Comparison of ENCODE assay signal across 13 mouse cellular contexts in the genomic region with DNA sequence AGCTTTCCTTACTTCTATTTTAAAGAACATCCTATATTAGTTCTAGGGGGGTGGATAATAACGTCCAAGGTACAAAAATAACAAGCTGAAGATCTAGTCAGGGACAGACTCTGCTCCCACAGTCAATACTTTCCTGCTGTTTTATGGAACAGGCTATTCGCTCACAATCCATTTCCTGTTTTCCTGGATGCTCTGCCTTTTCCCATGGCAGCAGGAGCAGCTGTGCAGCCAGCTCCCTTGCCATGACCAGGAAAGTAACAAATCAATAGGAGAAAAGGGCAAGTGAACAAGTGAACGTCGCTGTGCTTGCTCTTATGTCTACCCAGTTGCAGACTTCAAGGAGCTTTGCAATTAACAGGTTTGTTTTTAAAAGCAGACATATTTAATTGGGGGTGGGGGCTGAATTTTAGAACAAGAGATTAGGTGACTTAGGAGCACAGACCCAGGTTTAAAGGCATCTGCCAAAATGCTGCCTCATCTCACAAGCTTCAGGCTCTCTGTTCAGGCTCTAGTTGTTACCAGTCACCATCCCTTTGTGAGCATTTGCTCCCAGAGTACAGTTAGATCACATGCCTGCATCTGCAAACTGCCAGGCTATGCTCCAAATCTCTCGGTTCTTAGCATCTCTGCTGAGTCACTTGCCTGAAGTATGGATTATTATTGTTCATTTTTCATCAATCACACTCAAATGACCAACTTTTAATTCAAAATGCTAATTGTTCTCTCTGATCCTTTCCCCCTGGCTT.
DNase-seq lines count a peak whose midpoint lies in the region; ATAC-seq and TF ChIP-seq lines count a peak whose summit lies in the region.
"Had no signal": no experiment of that assay in that cellular context is flagged by ENCODE, and none has a peak within 500 bp of the region (broad histone marks: within the 10 kb centered on the region; RNA-seq: fewer than 3 reads in every experiment).

No protein-coding gene starts in this region.

- TF ChIP-seq POLR2A in kidney, adult 2 months (IDR thresholded peaks at IDR 0.05; ENCODE audit: low read depth, low read length) = no peak

- H3K27me3 ChIP-seq in forebrain, embryonic 14.5 days (replicated peaks; ENCODE audit: control insufficient read depth, insufficient read depth, low read length) = no peaks in the 10 kb centered on the region
- no peaks in the 10 kb centered on the region for H3K27me3 ChIP-seq in forebrain, embryonic 12.5 days
- H3K27me3 ChIP-seq in kidney, adult 2 months (replicated peaks; ENCODE audit: control insufficient read depth, insufficient read depth, low read length) = no peaks in the 10 kb centered on the region
- no peaks in the 10 kb centered on the region; the same call in 1 of the 2 replicates for H3K27me3 ChIP-seq in kidney, embryonic 14.5 days (ENCODE audit: control insufficient read depth, insufficient read depth, low read length)
- peaks cover 37% of the 10 kb centered on the region for H3K27me3 ChIP-seq in midbrain, embryonic 13.5 days
- H3K27me3 ChIP-seq: heart, embryonic 13.5 days; liver, embryonic 15.5 days had no signal

- DNase-seq in forebrain, embryonic 14.5 days (ENCODE audit: low spot score) = peak; percentile 7
- peak; percentile 18 for DNase-seq in kidney, adult 2 months
- peak; percentile 78 for DNase-seq in brain, adult 2 months (ENCODE audit: low read depth, low spot score)
- no peak for DNase-seq in cerebellum, postnatal 4 days (ENCODE audit: low spot score in 2 of 2)
- no peak for DNase-seq in T-cell, adult 2 months (ENCODE audit: low spot score)
- DNase-seq: kidney, postnatal 10 days; thymus, adult 18-20 months had no signal

- 0 out of 2 replicates have a peak, but pooled peaks have one; percentile 50 for ATAC-seq in forebrain, embryonic 14.5 days
- ATAC-seq in forebrain, embryonic 12.5 days (ENCODE audit: low FRiP score) = no peak
- no peak for ATAC-seq in kidney, embryonic 14.5 days (ENCODE audit: low FRiP score, low TSS enrichment)
- ATAC-seq in midbrain, embryonic 13.5 days = 0 out of 2 replicates have a peak, but pooled peaks have one; percentile 48
- ATAC-seq: forebrain, embryonic 16.5 days had no signal

- 51% methylated on average over 5 of the region's 5 CpGs for WGBS in forebrain, embryonic 14.5 days
- WGBS in forebrain, embryonic 12.5 days = 60% methylated on average over 5 of the region's 5 CpGs
- WGBS in kidney, adult 2 months = 34% methylated on average over 5 of the region's 5 CpGs
- 41% methylated on average over 5 of the region's 5 CpGs for WGBS in kidney, embryonic 14.5 days
- 53% methylated on average over 5 of the region's 5 CpGs for WGBS in midbrain, embryonic 13.5 days

- no peak overlapping the region for H3K4me2 ChIP-seq in forebrain, embryonic 14.5 days (ENCODE audit: low read length)
- no peak overlapping the region for H3K4me2 ChIP-seq in forebrain, embryonic 12.5 days
- H3K4me2 ChIP-seq in kidney, embryonic 14.5 days (replicated peaks; ENCODE audit: low read depth, low read length) = no peak overlapping the region
- 0 out of 2 replicates have a peak overlapping the region, but pooled peaks have one; percentile 5 for H3K4me2 ChIP-seq in midbrain, embryonic 13.5 days (replicated peaks)
- H3K4me2 ChIP-seq: heart, embryonic 13.5 days; liver, embryonic 15.5 days had no signal

- H3K9ac ChIP-seq in forebrain, embryonic 14.5 days (ENCODE audit: low read length) = no peak overlapping the region
- H3K9ac ChIP-seq in forebrain, embryonic 12.5 days = no peak overlapping the region
- no peak overlapping the region for H3K9ac ChIP-seq in kidney, embryonic 14.5 days (ENCODE audit: low read depth, low read length)
- H3K9ac ChIP-seq in midbrain, embryonic 13.5 days (replicated peaks) = 0 out of 2 replicates have a peak overlapping the region, but pooled peaks have one; percentile 1
- H3K9ac ChIP-seq: heart, embryonic 13.5 days; liver, embryonic 15.5 days had no signal

- no peaks in the 10 kb centered on the region for H3K9me3 ChIP-seq in forebrain, embryonic 14.5 days (replicated peaks; ENCODE audit: control insufficient read depth, low read length)
- H3K9me3 ChIP-seq in forebrain, embryonic 12.5 days = no peaks in the 10 kb centered on the region
- H3K9me3 ChIP-seq in kidney, embryonic 14.5 days (ENCODE audit: control insufficient read depth, low read length) = no peaks in the 10 kb centered on the region
- no peaks in the 10 kb centered on the region for H3K9me3 ChIP-seq in midbrain, embryonic 13.5 days
- H3K9me3 ChIP-seq: heart, embryonic 13.5 days; liver, embryonic 15.5 days had no signal

- H3K36me3 ChIP-seq in forebrain, embryonic 14.5 days (ENCODE audit: control insufficient read depth, insufficient read depth, low read length) = no peaks in the 10 kb centered on the region
- H3K36me3 ChIP-seq in forebrain, embryonic 12.5 days (replicated peaks) = no peaks in the 10 kb centered on the region
- H3K36me3 ChIP-seq in kidney, adult 2 months (ENCODE audit: control insufficient read depth, insufficient read depth, low read length) = no peaks in the 10 kb centered on the region; the same call in 1 of the 2 replicates
- H3K36me3 ChIP-seq in kidney, embryonic 14.5 days (ENCODE audit: control insufficient read depth, insufficient read depth, low read length) = no peaks in the 10 kb centered on the region
- no peaks in the 10 kb centered on the region for H3K36me3 ChIP-seq in midbrain, embryonic 13.5 days
- H3K36me3 ChIP-seq: heart, embryonic 13.5 days; liver, embryonic 15.5 days had no signal

- TF ChIP-seq CTCF in kidney, adult 2 months (conservative IDR thresholded peaks at IDR 0.05; ENCODE audit: insufficient read depth, insufficient read length, low read depth, low read length) = no peak

- H3K27ac ChIP-seq in forebrain, embryonic 14.5 days (ENCODE audit: low read depth, low read length) = no peak overlapping the region
- H3K27ac ChIP-seq in forebrain, embryonic 12.5 days = no peak overlapping the region
- no peak overlapping the region for H3K27ac ChIP-seq in kidney, adult 2 months (ENCODE audit: insufficient read depth, low read depth, low read length)
- H3K27ac ChIP-seq in kidney, embryonic 14.5 days (ENCODE audit: low read depth, low read length) = no peak overlapping the region
- peak overlapping the region; percentile 47; the same call in 1 of the 2 replicates for H3K27ac ChIP-seq in midbrain, embryonic 13.5 days
- H3K27ac ChIP-seq: heart, embryonic 13.5 days; liver, embryonic 15.5 days had no signal

- no peaks in the 10 kb centered on the region for H3K4me1 ChIP-seq in forebrain, embryonic 14.5 days (ENCODE audit: control insufficient read depth, insufficient read depth, low read length)
- H3K4me1 ChIP-seq in forebrain, embryonic 12.5 days = no peaks in the 10 kb centered on the region
- H3K4me1 ChIP-seq in kidney, adult 2 months (ENCODE audit: control insufficient read depth, insufficient read depth, low read length) = no peaks in the 10 kb centered on the region
- H3K4me1 ChIP-seq in kidney, embryonic 14.5 days (ENCODE audit: control insufficient read depth, insufficient read depth, low read length) = no peaks in the 10 kb centered on the region
- 0 out of 2 replicates have a peak, but pooled peaks cover 2% of the 10 kb centered on the region for H3K4me1 ChIP-seq in midbrain, embryonic 13.5 days (replicated peaks)
- H3K4me1 ChIP-seq: liver, embryonic 15.5 days had no signal

- H3K4me3 ChIP-seq in forebrain, embryonic 14.5 days (ENCODE audit: low read depth, low read length) = no peak overlapping the region
- no peak overlapping the region for H3K4me3 ChIP-seq in forebrain, embryonic 12.5 days (replicated peaks)
- no peak overlapping the region for H3K4me3 ChIP-seq in kidney, adult 2 months (ENCODE audit: insufficient read depth, low read depth, low read length)
- no peak overlapping the region for H3K4me3 ChIP-seq in kidney, embryonic 14.5 days (ENCODE audit: low read length)
- H3K4me3 ChIP-seq in midbrain, embryonic 13.5 days (replicated peaks) = no peak overlapping the region
- H3K4me3 ChIP-seq: heart, embryonic 13.5 days; liver, embryonic 15.5 days had no signal

Comparison
In these comparisons a context has a peak if more than half of its experiments do, and no peak if none do; other contexts are left out.
1. ATAC-seq: peak in forebrain, embryonic 14.5 days (single experiment) and midbrain, embryonic 13.5 days (single experiment); none in forebrain, embryonic 12.5 days (single experiment) and kidney, embryonic 14.5 days (single experiment).
2. DNase-seq: peak in forebrain, embryonic 14.5 days (single experiment), kidney, adult 2 months (single experiment) and brain, adult 2 months (single experiment); none in cerebellum, postnatal 4 days (0 of 2) and T-cell, adult 2 months (single experiment).